Mouse (Mus musculus): ENCODE measurements at regions not wholly inside any gene's neighbourhood (a gene's known extent, or its start where the extent isn't known, plus 50 kb on each side); places are given as distances from the start of the nearest gene placed in this dataset.
A peak's percentile ranks its signal among the peaks of the same experiment; 100 is the strongest.

GRCm38 (mm10) chr9:32005348-32005747 is 92.1 kb upstream of the Barx2 start:
- no peak for DNase-seq (ENCODE audit: low read depth, low spot score)

- no peak for DNase-seq (ENCODE audit: low read depth, low spot score)
These were observed 93.1 kb upstream of the Barx2 start for GRCm38 (mm10) chr9:32006350-32006749.

GRCm38 (mm10) chr9:32010953-32011770 is 97.9 kb upstream of the Barx2 start:
- DNase-seq (ENCODE audit: low read depth, low spot score): peak; percentile 62

DNA sequence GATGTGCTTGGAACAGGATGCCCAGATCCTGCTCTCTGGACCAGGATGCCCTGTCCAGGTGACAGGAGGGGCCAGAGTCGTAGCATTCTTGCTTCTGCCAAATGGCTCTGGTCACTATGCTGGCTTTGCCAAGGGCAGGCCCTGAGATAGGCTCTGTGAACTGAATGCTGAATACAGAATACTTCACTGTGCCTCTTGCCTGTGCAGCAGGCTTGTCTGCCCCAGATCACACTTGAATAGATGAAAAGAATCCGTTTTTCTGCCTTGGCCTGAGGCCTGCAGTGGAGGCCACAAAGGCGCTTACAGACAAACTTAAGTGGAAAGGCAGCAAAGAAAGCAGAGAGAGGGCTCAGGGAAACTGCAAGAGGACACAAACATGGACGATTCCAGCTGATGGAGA is 99.7 kb upstream of the Arhgap32 start:
- no peak for DNase-seq (ENCODE audit: low read depth, low spot score)

DNA sequence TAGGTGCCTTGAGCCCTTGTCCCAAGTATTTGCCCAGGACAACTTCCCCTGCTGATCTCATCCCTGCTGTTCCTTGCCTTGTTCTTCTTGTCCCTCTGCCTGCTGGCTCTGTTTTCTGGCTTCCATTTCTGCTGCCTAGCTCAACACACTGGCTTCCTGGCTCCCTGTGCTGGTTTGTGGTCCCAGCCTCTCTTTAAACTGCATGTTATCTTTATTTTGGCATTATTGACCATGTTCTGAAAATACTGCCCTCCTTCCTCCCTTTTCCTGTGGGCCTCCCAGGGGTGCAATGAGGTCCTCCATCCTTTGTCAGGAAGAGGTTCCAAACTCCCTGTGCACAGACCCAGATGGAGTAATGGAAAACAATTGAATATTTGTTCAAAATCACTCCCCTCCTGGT is 97.9 kb upstream of the Arhgap32 start:
- no peak for DNase-seq (ENCODE audit: low read depth, low spot score)

DNA sequence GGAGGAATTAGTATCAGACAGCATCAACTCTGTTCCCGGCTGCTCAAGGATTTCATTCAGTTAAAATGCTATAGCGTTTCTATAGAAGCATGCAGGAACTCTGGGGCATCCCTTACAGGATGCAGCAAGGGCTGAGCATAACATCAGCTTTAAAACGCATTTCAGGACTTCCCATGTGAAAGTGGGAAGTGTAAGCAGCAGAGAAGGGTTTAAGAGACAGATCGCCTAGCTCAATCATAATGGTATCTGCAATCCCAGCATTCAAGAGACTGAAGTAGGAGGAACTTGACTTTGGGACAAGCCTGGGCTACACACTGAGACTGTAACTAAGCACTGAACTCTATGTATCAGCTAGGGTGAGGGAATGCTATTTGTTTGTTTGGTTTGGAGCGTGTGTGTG is 96.2 kb upstream of the Arhgap32 start:
- no peak for DNase-seq (ENCODE audit: low read depth, low spot score)

DNA sequence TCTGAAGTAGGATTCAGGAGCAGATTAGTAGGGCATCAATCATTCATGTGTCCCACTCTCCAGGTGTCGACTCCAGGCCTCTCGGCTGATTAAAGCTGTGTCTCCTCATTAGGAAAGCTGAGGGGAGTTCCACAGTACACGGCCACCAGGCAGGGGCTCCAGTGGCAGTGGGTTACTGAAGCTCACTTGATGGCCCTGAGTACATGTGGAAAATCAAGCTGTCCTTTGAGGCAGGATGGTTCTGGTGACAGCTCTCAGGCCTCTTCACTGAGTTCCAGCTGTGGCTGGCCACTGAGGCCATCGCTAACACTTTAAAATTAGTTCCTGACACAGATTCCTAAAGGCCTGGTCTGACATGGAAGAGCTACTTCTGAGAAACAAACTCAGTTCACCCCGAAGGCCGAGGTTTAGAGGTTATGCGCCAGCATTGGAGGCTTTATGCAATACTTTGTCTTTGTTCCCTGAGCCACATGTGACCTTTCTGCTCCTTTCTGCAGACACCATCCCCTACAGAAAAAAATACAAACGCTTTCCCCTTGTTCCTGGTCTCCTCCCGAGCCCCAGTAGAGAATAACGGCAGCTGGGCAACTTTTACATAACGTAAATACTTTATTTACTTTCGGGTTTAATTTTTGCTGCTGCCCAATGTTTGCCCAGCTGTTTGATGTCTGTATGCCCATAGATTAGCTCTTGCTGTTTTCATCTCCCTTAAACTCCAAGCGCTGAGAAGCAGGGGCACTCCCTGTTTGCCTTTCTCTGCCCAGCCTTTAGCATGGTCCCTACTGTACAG is 94.8 kb upstream of the Arhgap32 start:
- DNase-seq (ENCODE audit: low read depth, low spot score): no peak

DNA sequence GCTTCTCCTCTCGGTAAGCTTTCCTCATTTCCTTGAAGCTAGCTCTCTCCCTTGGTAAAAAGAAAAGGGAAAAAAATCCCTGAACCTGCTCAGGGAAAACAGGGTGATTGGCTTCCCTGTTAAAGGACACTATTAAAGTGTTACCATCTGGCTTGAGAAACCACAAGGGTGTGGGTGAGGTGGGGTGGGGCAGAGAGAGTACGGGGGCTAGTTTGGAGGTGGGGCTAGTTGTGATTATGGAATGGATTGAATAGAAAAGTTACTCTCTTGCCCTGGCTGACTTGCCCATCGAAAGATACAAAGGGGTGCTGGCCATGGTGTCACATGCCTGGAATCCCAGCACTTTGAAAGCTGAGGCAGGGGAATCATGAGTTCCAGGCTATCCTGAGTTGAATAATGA is 94.2 kb upstream of the Arhgap32 start:
- DNase-seq (ENCODE audit: low read depth, low spot score): no peak

DNA sequence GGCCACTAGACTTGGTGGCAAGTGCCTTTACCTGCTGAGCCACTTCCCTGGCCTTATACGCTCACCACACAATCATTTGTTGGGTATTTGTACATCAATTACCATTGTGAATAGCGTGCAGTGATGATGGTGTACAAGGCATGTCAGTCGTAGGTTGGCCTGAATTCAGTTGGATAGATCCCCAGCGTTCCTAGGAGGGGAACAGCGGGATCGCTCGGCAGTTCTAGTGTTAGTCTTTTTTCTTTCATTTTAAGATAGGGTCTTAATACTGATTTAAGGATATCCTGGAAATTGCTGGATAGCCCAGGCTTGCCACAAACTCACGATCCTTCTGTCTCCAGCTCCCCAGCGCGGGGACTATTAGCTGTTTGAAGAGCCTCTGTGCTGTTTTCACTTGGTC is 92.9 kb upstream of the Arhgap32 start:
- no peak for DNase-seq (ENCODE audit: low read depth, low spot score)

GRCm38 (mm10) chr9:32024767-32025166 is 91.2 kb upstream of the Arhgap32 start:
- DNase-seq (ENCODE audit: low read depth, low spot score): no peak

DNA sequence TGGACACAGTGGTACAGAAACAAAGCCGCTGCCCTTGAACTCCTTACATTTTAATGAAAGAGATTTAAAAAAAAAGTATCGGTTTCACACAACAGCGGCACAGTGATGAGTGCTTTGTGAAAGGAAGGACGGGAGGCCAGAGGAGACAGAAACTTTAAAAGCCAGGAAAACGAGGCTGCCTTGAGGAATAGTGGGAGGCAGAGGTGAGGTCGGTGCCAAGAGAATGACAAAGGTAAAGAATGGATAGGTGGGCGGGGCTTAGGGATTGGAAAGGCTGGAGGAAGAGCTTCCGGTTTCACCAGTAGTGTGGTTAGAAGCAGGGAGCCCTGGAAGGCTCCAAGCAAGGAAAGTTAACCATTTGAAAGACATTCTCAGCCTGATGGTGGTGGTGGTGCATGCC is 88.0 kb upstream of the Arhgap32 start:
- DNase-seq (ENCODE audit: low read depth, low spot score): peak; percentile 86

- DNase-seq (ENCODE audit: low read depth, low spot score): peak; percentile 21
These were observed 86.9 kb upstream of the Arhgap32 start for GRCm38 (mm10) chr9:32029001-32029400.

- DNase-seq (ENCODE audit: low read depth, low spot score): no peak
These were observed 86.2 kb upstream of the Arhgap32 start for GRCm38 (mm10) chr9:32029786-32030185.

GRCm38 (mm10) chr9:32030203-32030602 is 85.7 kb upstream of the Arhgap32 start:
- DNase-seq (ENCODE audit: low read depth, low spot score): no peak

GRCm38 (mm10) chr9:32031950-32032453 is 83.9 kb upstream of the Arhgap32 start:
- DNase-seq (ENCODE audit: low read depth, low spot score): peak; percentile 77

DNA sequence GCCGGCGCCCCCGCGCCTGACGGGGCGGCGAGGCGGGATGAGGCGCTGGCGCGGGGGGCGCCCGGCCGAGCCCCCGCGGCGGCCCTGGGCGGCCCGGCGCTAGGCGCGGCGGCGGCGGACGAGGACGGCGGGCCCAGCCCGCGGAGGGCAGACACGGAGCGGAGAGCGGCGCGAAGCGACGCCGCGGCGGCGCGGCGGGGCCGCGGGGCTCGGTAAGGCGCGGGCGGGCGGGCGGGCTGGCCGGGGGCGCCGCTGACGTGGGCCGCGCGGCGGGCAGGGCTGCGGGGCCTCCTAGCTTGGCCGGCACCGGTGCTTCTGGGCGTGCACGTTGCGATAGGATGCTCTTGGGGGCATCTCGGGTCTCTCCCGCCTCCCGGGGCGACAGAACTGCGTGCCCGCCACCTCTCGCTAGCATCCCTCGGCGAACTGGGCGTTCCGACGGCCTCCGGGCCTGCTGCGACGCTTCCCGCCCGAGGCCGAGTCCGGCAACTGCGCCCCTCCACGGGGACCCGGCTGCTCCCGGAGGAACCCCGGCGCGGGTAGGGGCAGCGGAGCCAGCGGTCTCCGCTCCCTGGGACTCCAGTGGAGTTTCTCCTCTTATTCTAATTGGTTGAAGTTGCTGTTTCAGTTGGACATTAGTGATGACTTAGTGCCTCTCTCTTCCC is 83.3 kb upstream of the Arhgap32 start:
- DNase-seq (ENCODE audit: low read depth, low spot score): no peak

GRCm38 (mm10) chr9:32033937-32034336 is 82.0 kb upstream of the Arhgap32 start:
- no peak for DNase-seq (ENCODE audit: low read depth, low spot score)

GRCm38 (mm10) chr9:32039999-32040398 is 75.9 kb upstream of the Arhgap32 start:
- DNase-seq (ENCODE audit: low read depth, low spot score): no peak

DNA sequence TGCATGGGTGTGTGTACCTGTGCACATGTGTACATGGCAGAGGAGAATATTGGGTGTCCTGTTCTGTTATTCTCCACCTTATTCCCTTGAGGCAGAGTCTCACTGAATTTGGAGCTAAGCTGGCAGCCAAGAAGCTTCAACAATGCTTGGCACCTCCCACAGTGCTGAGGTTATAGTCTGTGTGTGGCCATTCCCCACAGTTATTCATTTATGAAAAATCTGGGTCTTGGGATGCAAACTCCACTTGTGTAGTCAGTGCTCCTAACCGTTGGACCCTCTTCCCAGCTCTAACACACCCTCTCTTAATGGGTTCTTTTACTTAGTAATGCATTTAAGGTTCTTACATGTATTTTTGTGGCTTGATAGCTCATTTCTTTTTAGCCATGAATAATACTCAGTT is 72.6 kb upstream of the Arhgap32 start:
- DNase-seq (ENCODE audit: low read depth, low spot score): no peak

DNA sequence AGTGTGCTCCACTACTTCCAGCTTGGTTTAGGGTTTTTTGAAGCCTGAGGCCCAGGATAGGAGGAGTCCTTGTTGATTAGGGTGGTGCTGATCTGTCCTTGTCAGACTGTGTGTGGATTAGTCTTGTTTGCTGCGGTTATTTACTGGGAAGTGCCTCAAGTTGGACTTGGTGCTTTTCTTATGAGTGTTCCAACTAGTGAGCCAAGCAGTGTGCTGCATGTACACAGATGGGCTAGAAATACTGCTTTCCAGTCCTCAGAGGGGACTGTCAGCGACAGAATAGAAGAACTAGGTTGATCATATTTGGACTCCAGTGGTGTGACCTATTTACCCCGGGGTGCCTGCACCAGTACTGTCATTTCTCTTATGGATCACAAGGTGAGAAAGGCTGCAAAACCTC is 69.1 kb upstream of the Arhgap32 start:
- no peak for DNase-seq (ENCODE audit: low read depth, low spot score)

DNA sequence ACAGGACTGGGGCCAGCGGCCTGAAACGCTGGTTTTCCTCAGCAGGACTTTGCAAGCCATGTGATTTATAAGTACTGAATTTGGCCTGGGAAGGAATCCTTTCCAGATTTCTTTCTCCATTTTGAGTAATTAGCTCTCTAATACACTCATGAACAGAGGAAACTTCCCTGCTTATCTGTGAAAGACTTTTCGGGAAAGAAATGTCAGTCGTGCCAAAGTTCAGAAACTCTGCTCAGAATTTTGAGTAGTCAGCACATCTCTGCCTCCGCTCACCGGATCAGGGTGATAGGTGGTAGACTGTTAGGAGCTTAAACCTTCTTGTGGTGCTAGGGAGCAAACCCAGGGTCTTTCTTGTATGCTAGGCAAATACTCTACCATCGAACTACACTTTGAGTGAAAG is 67.0 kb upstream of the Arhgap32 start:
- no peak for DNase-seq (ENCODE audit: low read depth, low spot score)

- DNase-seq (ENCODE audit: low read depth, low spot score): no peak
These were observed 66.4 kb upstream of the Arhgap32 start for GRCm38 (mm10) chr9:32049546-32049945.

All from ES-CJ7 (cell line).